Mouse (Mus musculus) cerebellum, adult 2 months (tissue): Measurements from ENCODE around the gene Pax5.

Experiments
- CTCF ChIP-seq: fragments of 200-500 bp; IDR thresholded peaks from 2 replicates; pipeline ENCODE4 v1.5.1; 2011; ENCODE audit warnings: low read depth, mild to moderate bottlenecking, control low read depth, low read length, moderate library complexity, borderline replicate concordance; ENCODE audit not compliant: insufficient read depth
- POLR2A ChIP-seq: fragments of 200-500 bp; IDR thresholded peaks from 2 replicates; pipeline ENCODE4 v1.6.1; 2011; ENCODE audit warnings: low read length, control low read depth, borderline replicate concordance; ENCODE audit not compliant: insufficient read depth

GRCm38 (mm10) chr4:44573017-44573416, 137.3 kb downstream of the Pax5 start:
- TF ChIP-seq CTCF (no peak), POLR2A (no peak)
